Mouse (Mus musculus): ENCODE data around the gene Nln. TPM values are rescaled to one million over a fixed set of nuclear protein-coding genes. Genes with fewer than 3 reads are reported as not detected.

Nln gene
- polyA plus RNA-seq, 1 experiment from 2014 or later: 25.2 TPM

- ATAC-seq (ENCODE audit: insufficient read depth, low FRiP score, low TSS enrichment): no peak
- 87% methylated on average over 2 of the region's 2 CpGs for WGBS
- no peak overlapping the region for H3K9ac ChIP-seq (ENCODE audit: low read length)
- no peak for DNase-seq (ENCODE audit: low spot score)
- no peak overlapping the region for H3K27ac ChIP-seq (ENCODE audit: low read depth, low read length)
- H3K36me3 ChIP-seq (ENCODE audit: control insufficient read depth, insufficient read depth, low read length): no peaks in the 10 kb centered on the region; the same call in 1 of the 2 replicates
- H3K27me3 ChIP-seq (ENCODE audit: control insufficient read depth, insufficient read depth, low read length): no peaks in the 10 kb centered on the region
- no peak overlapping the region for H3K4me3 ChIP-seq (ENCODE audit: low read depth, low read length)
- H3K9me3 ChIP-seq (ENCODE audit: control insufficient read depth, low read length): no peaks in the 10 kb centered on the region
- H3K4me2 ChIP-seq (ENCODE audit: low read depth): no peak overlapping the region
- H3K4me1 ChIP-seq (ENCODE audit: control insufficient read depth, insufficient read depth, low read length): no peaks in the 10 kb centered on the region
These were observed 23.1 kb upstream of the Nln start for GRCm38 (mm10) chr13:104132561-104132960.

- 92% methylated on average over 20 of the region's 20 CpGs for WGBS
- no peak overlapping the region for H3K27ac ChIP-seq (ENCODE audit: low read depth, low read length)
- 0 out of 2 replicates have a peak, but pooled peaks cover 2% of the 10 kb centered on the region for H3K4me1 ChIP-seq (ENCODE audit: control insufficient read depth, insufficient read depth, low read length)
- no peak overlapping the region for H3K9ac ChIP-seq (ENCODE audit: low read length)
- no peak overlapping the region for H3K4me2 ChIP-seq (ENCODE audit: low read depth)
- H3K4me3 ChIP-seq (ENCODE audit: low read depth, low read length): no peak overlapping the region
- ATAC-seq (ENCODE audit: insufficient read depth, low FRiP score, low TSS enrichment) (no peak), DNase-seq (ENCODE audit: low spot score) (no peak)
- no peaks in the 10 kb centered on the region for H3K36me3 ChIP-seq (ENCODE audit: control insufficient read depth, insufficient read depth, low read length)
- no peaks in the 10 kb centered on the region for H3K9me3 ChIP-seq (ENCODE audit: control insufficient read depth, low read length)
- H3K27me3 ChIP-seq (ENCODE audit: control insufficient read depth, insufficient read depth, low read length): no peaks in the 10 kb centered on the region
These were observed 14.4 kb upstream of the Nln start for GRCm38 (mm10) chr13:104123662-104124381.

- Histone ChIP-seq H3K27ac (ENCODE audit: low read depth, low read length) (no peak overlapping the region), H3K4me3 (ENCODE audit: low read depth, low read length) (no peak overlapping the region), H3K36me3 (ENCODE audit: control insufficient read depth, insufficient read depth, low read length) (no peaks in the 10 kb centered on the region), H3K9ac (ENCODE audit: low read length) (no peak overlapping the region), H3K4me1 (ENCODE audit: control insufficient read depth, insufficient read depth, low read length) (0 out of 2 replicates have a peak, but pooled peaks cover 2% of the 10 kb centered on the region), H3K9me3 (ENCODE audit: control insufficient read depth, low read length) (no peaks in the 10 kb centered on the region), H3K4me2 (ENCODE audit: low read depth) (no peak overlapping the region), H3K27me3 (ENCODE audit: control insufficient read depth, insufficient read depth, low read length) (no peaks in the 10 kb centered on the region)
- no peak for DNase-seq (ENCODE audit: low spot score)
- ATAC-seq (ENCODE audit: insufficient read depth, low FRiP score, low TSS enrichment): no peak
- WGBS: 55% methylated on average over 17 of the region's 17 CpGs
These were observed 12.8 kb upstream of the Nln start for GRCm38 (mm10) chr13:104122078-104122840.

- WGBS: 88% methylated on average over 2 of the region's 2 CpGs
These were observed 5.4 kb upstream of the Nln start for GRCm38 (mm10) chr13:104114827-104115226.

DNA sequence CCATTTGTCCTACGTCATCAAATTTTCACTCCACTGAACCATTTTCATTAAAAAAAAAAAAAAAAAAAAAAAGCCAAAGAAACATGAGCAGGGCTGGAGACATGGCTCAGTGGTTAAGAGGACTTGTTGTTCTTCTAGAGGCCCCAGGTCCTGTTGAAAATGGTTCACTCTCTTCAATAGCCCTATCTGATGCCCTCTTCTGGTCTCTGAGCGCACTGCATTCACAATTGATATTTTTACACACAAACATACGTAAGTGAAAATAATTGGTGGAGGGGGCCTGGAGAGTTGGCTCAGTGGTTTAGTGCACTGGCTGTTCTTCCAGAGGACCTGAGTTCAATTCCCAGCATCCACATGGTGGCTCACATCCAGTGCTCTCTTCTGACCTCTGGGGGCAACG is 4.4 kb upstream of the Nln start:
- Histone ChIP-seq H3K9ac (ENCODE audit: low read length) (no peak overlapping the region), H3K4me3 (ENCODE audit: low read depth, low read length) (no peak overlapping the region), H3K9me3 (ENCODE audit: control insufficient read depth, low read length) (no peaks in the 10 kb centered on the region), H3K27ac (ENCODE audit: low read depth, low read length) (no peak overlapping the region), H3K4me1 (ENCODE audit: control insufficient read depth, insufficient read depth, low read length) (peaks cover 7% of the 10 kb centered on the region; the same call in 1 of the 2 replicates), H3K36me3 (ENCODE audit: control insufficient read depth, insufficient read depth, low read length) (no peaks in the 10 kb centered on the region), H3K4me2 (ENCODE audit: low read depth) (no peak overlapping the region), H3K27me3 (ENCODE audit: control insufficient read depth, insufficient read depth, low read length) (no peaks in the 10 kb centered on the region)
- DNase-seq (ENCODE audit: low spot score) (no peak), ATAC-seq (ENCODE audit: insufficient read depth, low FRiP score, low TSS enrichment) (no peak)
- 92% methylated on average over 4 of the region's 4 CpGs for WGBS

More at GRCm38 (mm10) chr13:104114827-104115226, 5.4 kb upstream of the Nln start:
- DNase-seq (ENCODE audit: low spot score): no peak
- no peak overlapping the region for H3K9ac ChIP-seq (ENCODE audit: low read length)
- no peaks in the 10 kb centered on the region for H3K27me3 ChIP-seq (ENCODE audit: control insufficient read depth, insufficient read depth, low read length)
- no peak for ATAC-seq (ENCODE audit: insufficient read depth, low FRiP score, low TSS enrichment)
- no peaks in the 10 kb centered on the region for H3K36me3 ChIP-seq (ENCODE audit: control insufficient read depth, insufficient read depth, low read length)
- no peak overlapping the region for H3K4me2 ChIP-seq (ENCODE audit: low read depth)
- no peak overlapping the region for H3K4me3 ChIP-seq (ENCODE audit: low read depth, low read length)
- no peak overlapping the region for H3K27ac ChIP-seq (ENCODE audit: low read depth, low read length)
- H3K4me1 ChIP-seq (ENCODE audit: control insufficient read depth, insufficient read depth, low read length): 0 out of 2 replicates have a peak, but pooled peaks cover 4% of the 10 kb centered on the region
- H3K9me3 ChIP-seq (ENCODE audit: control insufficient read depth, low read length): no peaks in the 10 kb centered on the region

DNA sequence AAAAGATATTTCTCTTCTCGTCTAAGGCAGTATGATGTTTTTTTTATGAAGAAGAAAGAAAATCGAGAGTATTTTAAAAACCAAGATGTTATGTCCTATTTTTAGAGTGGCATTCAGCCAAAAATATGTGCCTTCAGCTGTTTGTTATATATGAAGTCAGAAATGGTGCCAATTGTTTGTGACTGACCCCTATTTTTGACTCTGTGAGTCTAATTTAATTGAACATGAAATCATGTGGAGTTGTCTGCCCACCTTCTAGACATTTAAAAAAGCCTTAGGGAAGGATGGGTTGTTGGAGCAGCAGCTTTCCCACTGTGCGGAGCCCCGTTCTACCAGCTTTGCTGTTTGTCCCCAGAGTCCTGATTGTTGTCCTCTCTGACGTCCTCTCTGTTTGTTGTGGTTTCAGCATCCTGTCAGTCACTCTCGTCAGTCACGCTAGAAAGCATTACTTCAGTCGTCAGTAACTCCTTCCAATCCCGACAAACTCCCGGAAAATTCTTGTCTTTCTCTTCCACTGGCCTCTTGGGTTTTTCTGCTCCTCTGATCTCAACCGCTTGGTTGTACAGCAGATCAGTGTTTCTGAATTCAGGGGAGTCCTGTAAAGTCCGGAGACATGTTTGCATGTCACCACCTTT is 3.0 kb upstream of the Nln start:
- DNase-seq (ENCODE audit: low spot score) (no peak), ATAC-seq (ENCODE audit: insufficient read depth, low FRiP score, low TSS enrichment) (no peak)
- WGBS: 68% methylated on average over 12 of the region's 12 CpGs
- H3K9me3 ChIP-seq (ENCODE audit: control insufficient read depth, low read length): no peaks in the 10 kb centered on the region
- H3K4me1 ChIP-seq (ENCODE audit: control insufficient read depth, insufficient read depth, low read length): peaks cover 7% of the 10 kb centered on the region; the same call in 1 of the 2 replicates
- no peaks in the 10 kb centered on the region for H3K36me3 ChIP-seq (ENCODE audit: control insufficient read depth, insufficient read depth, low read length)
- H3K27ac ChIP-seq (ENCODE audit: low read depth, low read length): no peak overlapping the region
- no peak overlapping the region for H3K9ac ChIP-seq (ENCODE audit: low read length)
- no peaks in the 10 kb centered on the region for H3K27me3 ChIP-seq (ENCODE audit: control insufficient read depth, insufficient read depth, low read length)
- no peak overlapping the region for H3K4me2 ChIP-seq (ENCODE audit: low read depth)
- no peak overlapping the region for H3K4me3 ChIP-seq (ENCODE audit: low read depth, low read length)

DNA sequence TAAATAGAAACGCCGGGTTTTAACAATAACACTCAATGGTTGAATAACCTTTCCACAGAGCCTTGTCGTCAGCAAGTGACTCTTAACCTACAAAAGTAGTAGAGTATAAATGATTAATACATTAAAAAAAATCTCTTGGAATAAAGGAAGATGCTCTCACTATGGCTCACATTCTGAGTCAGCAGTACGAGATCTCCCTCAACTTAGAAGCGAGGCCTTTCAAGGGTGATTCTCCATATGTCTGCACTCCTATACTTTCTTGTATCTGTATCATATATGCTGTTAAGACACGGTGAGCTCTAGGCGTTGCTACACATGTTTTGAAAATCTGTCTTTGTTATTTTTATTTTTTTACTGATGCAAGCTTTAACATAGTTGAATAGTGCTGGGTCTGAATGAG is 1.1 kb upstream of the Nln start:
- ATAC-seq (ENCODE audit: insufficient read depth, low FRiP score, low TSS enrichment): no peak
- no peak overlapping the region for H3K27ac ChIP-seq (ENCODE audit: low read depth, low read length)
- WGBS: 50% methylated on average over 7 of the region's 7 CpGs

GRCm38 (mm10) chr13:104109816-104110521 is 555 bp upstream of the Nln start:
- Histone ChIP-seq H3K36me3 (ENCODE audit: control insufficient read depth, insufficient read depth, low read length) (no peaks in the 10 kb centered on the region), H3K27me3 (ENCODE audit: control insufficient read depth, insufficient read depth, low read length) (no peaks in the 10 kb centered on the region), H3K9ac (ENCODE audit: low read length) (peak overlapping the region; percentile 71), H3K4me1 (ENCODE audit: control insufficient read depth, insufficient read depth, low read length) (peaks cover 7% of the 10 kb centered on the region; the same call in 1 of the 2 replicates), H3K9me3 (ENCODE audit: control insufficient read depth, low read length) (no peaks in the 10 kb centered on the region), H3K4me3 (ENCODE audit: low read depth, low read length) (peak overlapping the region; percentile 64), H3K27ac (ENCODE audit: low read depth, low read length) (peak overlapping the region; percentile 40), H3K4me2 (ENCODE audit: low read depth) (peak overlapping the region; percentile 98)
- peak; percentile 79 for ATAC-seq (ENCODE audit: insufficient read depth, low FRiP score, low TSS enrichment)
- DNase-seq (ENCODE audit: low spot score): no peak
- WGBS: under 1% methylated on average over 36 of the region's 38 CpGs

More for the DNA sequence above, 1.1 kb upstream of the Nln start:
- Histone ChIP-seq H3K27me3 (ENCODE audit: control insufficient read depth, insufficient read depth, low read length) (no peaks in the 10 kb centered on the region), H3K4me1 (ENCODE audit: control insufficient read depth, insufficient read depth, low read length) (peaks cover 7% of the 10 kb centered on the region; the same call in 1 of the 2 replicates), H3K36me3 (ENCODE audit: control insufficient read depth, insufficient read depth, low read length) (no peaks in the 10 kb centered on the region), H3K9ac (ENCODE audit: low read length) (peak overlapping the region; percentile 71), H3K4me2 (ENCODE audit: low read depth) (peak overlapping the region; percentile 98), H3K4me3 (ENCODE audit: low read depth, low read length) (peak overlapping the region; percentile 64), H3K9me3 (ENCODE audit: control insufficient read depth, low read length) (no peaks in the 10 kb centered on the region)
- DNase-seq (ENCODE audit: low spot score): no peak
